Mouse (Mus musculus): ENCODE results near the gene Tceanc2. TPM values are rescaled to one million over a fixed set of nuclear protein-coding genes. Genes with fewer than 3 reads are reported as not detected.

The Tceanc2 gene
- polyA plus RNA-seq, 1 experiment from 2014 or later, result 14.4 TPM

Other genes starting within 250 kb of the Tceanc2 start
- 48.8 and 50.1 TPM in 2 replicates for gene Mrpl37, start 112.2 kb downstream of the Tceanc2 start, polyA plus RNA-seq (2015; fragmentation: Nextera tagmentation; extraction: Ambion mirVana)
- gene Cyb5rl, start 112.1 kb downstream of the Tceanc2 start, polyA plus RNA-seq (2015; fragmentation: Nextera tagmentation; extraction: Ambion mirVana), result 1.4 and 2.0 TPM in 2 replicates
- not detected in 2 replicates for gene Cdcp2, start 82.2 kb downstream of the Tceanc2 start, polyA plus RNA-seq (2015; fragmentation: Nextera tagmentation; extraction: Ambion mirVana)
- 178 and 182 TPM in 2 replicates for gene Tmem59, start 717 bp downstream of the Tceanc2 start, polyA plus RNA-seq (2015; fragmentation: Nextera tagmentation; extraction: Ambion mirVana)
- gene Ldlrad1, start 30.1 kb upstream of the Tceanc2 start, polyA plus RNA-seq (2015; fragmentation: Nextera tagmentation; extraction: Ambion mirVana), result not detected in 2 replicates
- gene Lrrc42, start 74.4 kb upstream of the Tceanc2 start, polyA plus RNA-seq (2015; fragmentation: Nextera tagmentation; extraction: Ambion mirVana), result 13.7 and 14.3 TPM in 2 replicates
- 5.8 and 6.9 TPM in 2 replicates for gene Hspb11, start 74.5 kb upstream of the Tceanc2 start, polyA plus RNA-seq (2015; fragmentation: Nextera tagmentation; extraction: Ambion mirVana)
- 0.07 TPM in 1 of 2 replicates, not detected in the other for gene Dio1, start 128.1 kb upstream of the Tceanc2 start, polyA plus RNA-seq (2015; fragmentation: Nextera tagmentation; extraction: Ambion mirVana)
- 23.8 and 24.8 TPM in 2 replicates for gene Yipf1, start 135.2 kb upstream of the Tceanc2 start, polyA plus RNA-seq (2015; fragmentation: Nextera tagmentation; extraction: Ambion mirVana)
- 14.2 and 14.3 TPM in 2 replicates for gene Ndc1, start 188.7 kb upstream of the Tceanc2 start, polyA plus RNA-seq (2015; fragmentation: Nextera tagmentation; extraction: Ambion mirVana)